Mouse (Mus musculus) G1E (cell line): ENCODE results near the gene Rab23. TPM values are rescaled to one million over a fixed set of nuclear protein-coding genes. Genes with fewer than 3 reads are reported as not detected.

Source experiments
- ATAC-seq: 2 replicates; pipeline ENCODE4 v1.8.0; 2016; ENCODE audit warnings: mild to moderate bottlenecking; ENCODE audit not compliant: insufficient number of reproducible peaks, poor library complexity, low FRiP score, severe bottlenecking; ENCODE audit errors: extremely low read depth
- DNase-seq: peaks from one replicate; pipeline ENCODE4 v3.0.0; 2012; ENCODE audit warnings: low spot score
- H3K27me3 ChIP-seq: 2 replicates; pipeline ENCODE4 v1.6.1; 2012; ENCODE audit warnings: mild to moderate bottlenecking, low read length, inconsistent platforms; ENCODE audit not compliant: insufficient read depth
- H3K36me3 ChIP-seq: replicated peaks from 2 replicates; pipeline ENCODE3; 2012; ENCODE audit warnings: mild to moderate bottlenecking, inconsistent platforms
- H3K4me1 ChIP-seq: 2 replicates; pipeline ENCODE4 v1.6.1; 2012; ENCODE audit warnings: low read depth, low read length, inconsistent platforms, mixed read lengths; ENCODE audit not compliant: insufficient read depth
- H3K4me3 ChIP-seq: 2 replicates; pipeline ENCODE4 v1.5.1; 2012; ENCODE audit warnings: low read depth, mild to moderate bottlenecking, inconsistent platforms, low read length, moderate library complexity, mixed read lengths
- H3K9me3 ChIP-seq: replicated peaks from 2 replicates; pipeline ENCODE4 v1.6.1; 2012; ENCODE audit warnings: inconsistent platforms
- CTCF ChIP-seq: IDR thresholded peaks from 2 replicates; pipeline ENCODE4 v1.5.1; 2012; ENCODE audit warnings: low read depth, low read length, inconsistent platforms, mixed read lengths
- GATA1 ChIP-seq: IDR thresholded peaks from 2 replicates; pipeline ENCODE4 v1.6.1; 2012; ENCODE audit warnings: borderline replicate concordance, low read length, inconsistent platforms, mixed read lengths
- GATA2 ChIP-seq: IDR thresholded peaks from 2 replicates; pipeline ENCODE4 v1.6.1; 2012; ENCODE audit warnings: low read depth, low read length, inconsistent platforms, borderline replicate concordance
- POLR2AphosphoS5 ChIP-seq: IDR thresholded peaks from 2 replicates; pipeline ENCODE4 v1.6.1; 2012; ENCODE audit warnings: low read depth, low read length, inconsistent platforms; ENCODE audit not compliant: insufficient replicate concordance
- TAL1 ChIP-seq: conservative IDR thresholded peaks from 2 replicates; pipeline ENCODE4 v1.6.1; 2012; ENCODE audit warnings: low read depth, low read length, inconsistent platforms, mixed read lengths
- polyA plus RNA-seq: library from polyadenylated mRNA; stranded (reverse); fragments of >175 nt; gene quantifications from 2 replicates; pipeline ENCODE4 v1.2.3, GENCODE M21; 2012
- total RNA-seq, 2 experiments: library from RNA; stranded (forward) in 1 of 2; stranded (reverse) in 1 of 2; fragments of 200-1000 nt in 1 of 2; fragments of >200 nt in 1 of 2; fragmentation: Nextera tagmentation in 1 of 2; gene quantifications; 2 replicates each; pipeline ENCODE4 v1.2.3; 2014 to 2017

Gene Rab23
- not detected in 2 replicates for total RNA-seq (2014; fragmentation: Nextera tagmentation)
- total RNA-seq (2017) = 0.27 and 0.35 TPM in 2 replicates
- polyA plus RNA-seq = not detected in 2 replicates

- no peak for ATAC-seq
- peaks cover 8% of the 10 kb centered on the region for H3K9me3 ChIP-seq
- DNase-seq = no peak
Observed at GRCm38 (mm10) chr1:33719733-33720225, at the start of gene Rab23. TSS of gene Rab23 (plus strand) at chr1:33719887.

GRCm38 (mm10) chr1:33670164-33670616 lies 49.5 kb upstream of the Rab23 start:
- Histone ChIP-seq H3K9me3 (no peaks in the 10 kb centered on the region), H3K4me3 (peak overlapping the region; percentile 77), H3K4me1 (peaks cover 52% of the 10 kb centered on the region), H3K27me3 (peaks cover 4% of the 10 kb centered on the region; the same call in 1 of the 2 replicates), H3K36me3 (peaks cover 35% of the 10 kb centered on the region)
- TF ChIP-seq GATA1 (no peak), GATA2 (no peak), TAL1 (no peak), POLR2AphosphoS5 (no peak), CTCF (no peak)
- peak; percentile 75 for ATAC-seq
- peak; percentile 81 for DNase-seq

More at GRCm38 (mm10) chr1:33719733-33720225, at the start of gene Rab23:
- Histone ChIP-seq H3K27me3 (peaks cover 15% of the 10 kb centered on the region), H3K4me3 (0 out of 2 replicates have a peak within 1 kb of the TSS, but pooled peaks have one; percentile 1), H3K4me1 (no peaks in the 10 kb centered on the region), H3K36me3 (no peaks in the 10 kb centered on the region)
- TF ChIP-seq POLR2AphosphoS5 (no peak), TAL1 (no peak), GATA2 (no peak), CTCF (no peak), GATA1 (no peak)

- Histone ChIP-seq H3K4me1 (peaks cover 40% of the 10 kb centered on the region), H3K27me3 (peaks cover 9% of the 10 kb centered on the region), H3K4me3 (no peak overlapping the region), H3K9me3 (no peaks in the 10 kb centered on the region), H3K36me3 (peaks cover 23% of the 10 kb centered on the region)
- ATAC-seq (no peak), DNase-seq (no peak)
- TF ChIP-seq POLR2AphosphoS5 = no peak
- no peak for TF ChIP-seq CTCF
- no peak for TF ChIP-seq GATA2
- no peak for TF ChIP-seq GATA1
- TF ChIP-seq TAL1 = no peak
Observed at GRCm38 (mm10) chr1:33671441-33671840, 48.2 kb upstream of the Rab23 start.

- TF ChIP-seq TAL1 (peak; percentile 74), GATA2 (no peak)
- peaks cover 10% of the 10 kb centered on the region for H3K27me3 ChIP-seq
- DNase-seq = no peak
- H3K36me3 ChIP-seq = peaks cover 16% of the 10 kb centered on the region
- H3K4me3 ChIP-seq = no peak overlapping the region
- peaks cover 35% of the 10 kb centered on the region for H3K4me1 ChIP-seq
- H3K9me3 ChIP-seq = no peaks in the 10 kb centered on the region
- peak; percentile 36 for ATAC-seq
Observed at GRCm38 (mm10) chr1:33672083-33672482, 47.6 kb upstream of the Rab23 start.

- H3K9me3 ChIP-seq = no peaks in the 10 kb centered on the region
- ATAC-seq (no peak), DNase-seq (no peak)
- TF ChIP-seq TAL1 = no peak
- no peak for TF ChIP-seq GATA2
- TF ChIP-seq POLR2AphosphoS5 = no peak
- TF ChIP-seq CTCF = no peak
- TF ChIP-seq GATA1 = no peak
- peaks cover 31% of the 10 kb centered on the region for H3K4me1 ChIP-seq
- peaks cover 12% of the 10 kb centered on the region for H3K36me3 ChIP-seq
- H3K4me3 ChIP-seq = no peak overlapping the region
- H3K27me3 ChIP-seq = peaks cover 14% of the 10 kb centered on the region
Observed at GRCm38 (mm10) chr1:33672514-33672913, 47.2 kb upstream of the Rab23 start.

GRCm38 (mm10) chr1:33673158-33673960 lies 46.3 kb upstream of the Rab23 start:
- Histone ChIP-seq H3K9me3 (no peaks in the 10 kb centered on the region), H3K27me3 (peaks cover 14% of the 10 kb centered on the region), H3K4me1 (peaks cover 23% of the 10 kb centered on the region), H3K36me3 (peaks cover 3% of the 10 kb centered on the region), H3K4me3 (no peak overlapping the region)
- TF ChIP-seq GATA1 = no peak
- TF ChIP-seq CTCF = no peak
- no peak for TF ChIP-seq GATA2
- TF ChIP-seq POLR2AphosphoS5 = no peak
- no peak for TF ChIP-seq TAL1
- DNase-seq (no peak), ATAC-seq (no peak)
